Mouse (Mus musculus) megakaryocyte, adult 5-6 weeks (primary cell): ENCODE results near the gene Barhl1. TPM values are rescaled to one million over a fixed set of nuclear protein-coding genes. Genes with fewer than 3 reads are reported as not detected.

Source experiments
- ATAC-seq: 2 replicates; pipeline ENCODE4 v1.8.0; 2016; ENCODE audit warnings: mild to moderate bottlenecking, inconsistent platforms; ENCODE audit not compliant: poor library complexity, severe bottlenecking
- total RNA-seq, 2 experiments: library from RNA; stranded (forward) in 1 of 2; stranded (reverse) in 1 of 2; fragments of 153-499, 151-499 nt in 1 of 2; fragments of 221-1000, 200-1000 nt in 1 of 2; gene quantifications; 2 replicates each; pipeline versions ENCODE4 v1.2.3 to v1.2.4; 2015 to 2017

The Barhl1 gene
- total RNA-seq, 2 experiments from 2014 or later, result not detected

DNA sequence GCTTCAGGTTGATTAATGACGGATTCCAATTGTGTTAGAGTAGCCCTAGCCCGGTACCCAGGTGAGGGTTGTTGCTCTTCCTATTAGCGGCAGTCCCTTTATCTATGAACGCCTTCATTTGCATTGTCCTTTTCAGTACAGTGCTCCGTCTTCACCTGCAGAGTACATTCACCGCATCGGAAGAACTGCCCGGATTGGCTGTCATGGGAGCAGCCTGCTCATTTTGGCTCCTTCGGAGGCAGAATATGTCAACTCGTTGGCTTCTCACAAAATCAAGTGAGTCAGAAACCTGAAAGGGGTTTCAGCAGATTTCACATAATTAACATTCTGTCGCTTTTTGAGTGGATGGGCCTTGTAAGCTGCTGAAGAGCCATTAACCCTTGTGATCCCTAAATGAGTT, 40.9 kb downstream of the Barhl1 start:
- no peak for ATAC-seq

GRCm38 (mm10) chr2:28867495-28867894, 49.0 kb downstream of the Barhl1 start:
- no peak for ATAC-seq

GRCm38 (mm10) chr2:28863857-28864256, 52.6 kb downstream of the Barhl1 start:
- ATAC-seq, result no peak; the same call in 1 of the 2 replicates

DNA sequence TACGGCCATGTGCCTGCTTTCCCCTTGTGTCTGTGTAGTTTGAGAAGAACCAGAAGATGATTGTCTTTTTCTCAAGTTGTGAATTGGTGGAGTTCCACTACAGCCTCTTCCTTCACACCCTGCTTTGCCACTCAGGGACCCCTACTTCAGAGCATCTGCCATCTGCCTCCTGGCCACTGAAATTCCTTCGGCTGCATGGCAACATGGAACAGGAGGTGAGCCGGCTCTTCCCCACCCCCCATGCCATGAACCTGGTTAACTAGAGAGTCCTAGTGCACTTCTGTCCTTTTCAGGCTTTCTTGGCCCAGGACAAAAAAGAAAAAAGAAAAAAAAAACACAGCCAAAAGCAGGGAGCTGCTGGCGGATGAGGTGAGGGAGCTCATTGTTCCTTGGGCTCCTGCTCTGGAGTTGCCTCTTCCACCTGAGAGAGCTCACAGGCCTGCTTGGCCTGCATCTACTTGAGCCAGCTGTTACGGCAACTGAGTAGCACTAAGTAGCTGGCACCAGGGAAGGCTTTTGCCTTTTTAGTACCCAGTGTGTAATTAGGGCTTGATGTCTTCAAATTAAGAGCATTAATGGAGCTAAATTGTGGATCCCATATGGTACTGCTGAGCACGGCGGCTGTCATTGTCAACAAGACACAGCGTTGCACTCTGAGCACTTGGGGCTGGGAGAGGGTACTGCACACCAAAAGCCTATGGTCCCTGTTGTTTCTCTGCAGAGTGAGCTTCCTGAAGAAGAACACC, 55.6 kb downstream of the Barhl1 start:
- no peak for ATAC-seq

- ATAC-seq, result no peak
Measured at GRCm38 (mm10) chr2:28859303-28859702, 57.2 kb downstream of the Barhl1 start.

Other genes starting within 250 kb of the Barhl1 start
- gene Spaca9, start 216.9 kb downstream of the Barhl1 start, total RNA-seq (2015), result 19.2 and 23.6 TPM in 2 replicates
- 23.2 and 28.0 TPM in 2 replicates for gene Spaca9, start 216.9 kb downstream of the Barhl1 start, total RNA-seq (2017)
- gene Ak8, start 216.5 kb downstream of the Barhl1 start, total RNA-seq (2015), result 17.0 and 18.0 TPM in 2 replicates
- 5.9 and 6.4 TPM in 2 replicates for gene Ak8, start 216.5 kb downstream of the Barhl1 start, total RNA-seq (2017)
- 6.1 and 7.1 TPM in 2 replicates for gene Gtf3c4, start 76.3 kb downstream of the Barhl1 start, total RNA-seq (2015)
- gene Gtf3c4, start 76.3 kb downstream of the Barhl1 start, total RNA-seq (2017), result 8.4 and 9.3 TPM in 2 replicates
- 6.0 and 9.6 TPM in 2 replicates for gene Ddx31, start 76.3 kb downstream of the Barhl1 start, total RNA-seq (2015)
- 9.4 and 9.9 TPM in 2 replicates for gene Ddx31, start 76.3 kb downstream of the Barhl1 start, total RNA-seq (2017)
- gene Cfap77, start 138.4 kb upstream of the Barhl1 start, total RNA-seq (2015), result 0.32 TPM in 1 of 2 replicates, not detected in the other
- gene Cfap77, start 138.4 kb upstream of the Barhl1 start, total RNA-seq (2017), result not detected in 2 replicates
- 13.0 and 17.1 TPM in 2 replicates for gene Ttf1, start 143.6 kb upstream of the Barhl1 start, total RNA-seq (2015)
- gene Ttf1, start 143.6 kb upstream of the Barhl1 start, total RNA-seq (2017), result 18.6 and 22.9 TPM in 2 replicates
- gene Setx, start 207.5 kb upstream of the Barhl1 start, total RNA-seq (2015), result 33.0 and 42.0 TPM in 2 replicates
- 51.4 and 81.2 TPM in 2 replicates for gene Setx, start 207.5 kb upstream of the Barhl1 start, total RNA-seq (2017)